Mouse (Mus musculus) lung, adult 2 months (tissue): ENCODE data around the gene Glrx3. TPM values are rescaled to one million over a fixed set of nuclear protein-coding genes. Genes with fewer than 3 reads are reported as not detected.

ENCODE experiments used
- DNase-seq: peaks from one replicate; pipeline ENCODE4 v3.0.0; 2022
- H3K4me1 ChIP-seq: fragments of 200-500 bp; 2 replicates; pipeline ENCODE4 v1.6.1; 2011; ENCODE audit warnings: low read length; ENCODE audit not compliant: control insufficient read depth, insufficient read depth
- H3K4me3 ChIP-seq: fragments of 200-500 bp; replicated peaks from 2 replicates; pipeline ENCODE3; 2011; ENCODE audit warnings: low read depth, mild to moderate bottlenecking, control low read depth, low read length; ENCODE audit errors: extremely low read depth
- CTCF ChIP-seq: fragments of 200-500 bp; IDR thresholded peaks from 2 replicates; pipeline ENCODE4 v1.5.1; 2011; ENCODE audit warnings: mild to moderate bottlenecking, low read length, control low read depth; ENCODE audit not compliant: insufficient read depth
- POLR2A ChIP-seq: fragments of 200-500 bp; IDR thresholded peaks from 2 replicates; pipeline ENCODE4 v1.6.1; 2011; ENCODE audit warnings: low read depth, mild to moderate bottlenecking, control low read depth, low read length, borderline replicate concordance; ENCODE audit errors: extremely low read depth
- WGBS: fragments of 180-500 bp; shearing (Covaris S2); methylation state at CpG from one replicate; pipeline ENCODE4 v1.1.7; 2018; 5-methylcytosine and 5-hydroxymethylcytosine counted together
- polyA plus RNA-seq: library from polyadenylated mRNA; depleted of rRNA; stranded (reverse); fragments of >200 nt; gene quantifications from 2 replicates; pipeline ENCODE4 v1.2.3, GENCODE M21; 2012; rRNA removed

Gene Glrx3
- polyA plus RNA-seq, 1 experiment, result 50.6 TPM

DNA sequence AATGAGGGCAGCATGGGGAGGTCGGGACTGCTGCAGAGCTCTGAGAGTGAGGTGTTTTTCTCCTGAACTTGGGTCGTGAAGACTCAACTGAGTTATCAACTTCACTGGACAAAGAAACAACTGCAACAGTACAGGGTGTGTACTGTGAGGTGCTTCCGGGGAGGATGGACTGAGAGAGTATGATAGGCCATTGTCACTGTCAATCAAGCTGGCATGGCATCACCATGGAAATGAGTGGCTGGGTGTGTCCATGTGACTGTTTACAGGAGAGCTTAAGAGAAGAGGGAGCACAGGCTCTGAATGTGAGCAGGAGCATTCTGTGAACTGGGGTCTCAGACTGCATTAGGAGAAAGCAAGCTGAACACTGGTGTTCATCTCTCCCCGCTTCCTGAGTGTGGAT lies 61.3 kb downstream of the Glrx3 start:
- Histone ChIP-seq H3K4me1 (no peaks in the 10 kb centered on the region), H3K4me3 (no peak overlapping the region)
- no peak for DNase-seq
- TF ChIP-seq POLR2A (no peak), CTCF (no peak)
- 67% methylated on average over 4 of the region's 4 CpGs for whole genome bisulfite sequencing

- Histone ChIP-seq H3K4me3 (no peak overlapping the region), H3K4me1 (no peaks in the 10 kb centered on the region)
- TF ChIP-seq CTCF (no peak), POLR2A (no peak)
- DNase-seq, result no peak
These were observed 80.2 kb downstream of the Glrx3 start for GRCm38 (mm10) chr7:137517588-137517987.

- no peak for DNase-seq
- Histone ChIP-seq H3K4me1 (no peaks in the 10 kb centered on the region), H3K4me3 (no peak overlapping the region)
- TF ChIP-seq CTCF (no peak), POLR2A (no peak)
- 33% methylated on average over 5 of the region's 5 CpGs for WGBS
These were observed 80.7 kb downstream of the Glrx3 start for GRCm38 (mm10) chr7:137518028-137518576.

Other genes starting within 250 kb of the Glrx3 start
- gene Ebf3, start 123.2 kb upstream of the Glrx3 start, polyA plus RNA-seq, result 0.83 and 0.84 TPM in 2 replicates
- 9.0 and 11.1 TPM in 2 replicates for gene 9430038I01Rik, start 26.9 kb upstream of the Glrx3 start, polyA plus RNA-seq